Mouse (Mus musculus) gastrocnemius, adult 2 months (tissue): Measurements from ENCODE around the gene Mafk. TPM values are rescaled to one million over a fixed set of nuclear protein-coding genes. Genes with fewer than 3 reads are reported as not detected.

Experiments used
- DNase-seq: peaks from one replicate; pipeline ENCODE4 v3.0.0; 2022
- H3K27ac ChIP-seq: fragments of 200-600 bp; 2 replicates; pipeline ENCODE4 v1.8.1; 2022; ENCODE audit warnings: mild to moderate bottlenecking
- H3K4me3 ChIP-seq: fragments of 200-600 bp; 2 replicates; pipeline ENCODE4 v1.8.1; 2022; ENCODE audit warnings: mild to moderate bottlenecking, moderate library complexity
- CTCF ChIP-seq: fragments of 200-600 bp; IDR thresholded peaks from 2 replicates; pipeline ENCODE4 v1.8.1; 2022; ENCODE audit warnings: antibody characterized with exemption, mild to moderate bottlenecking, moderate library complexity
- intact Hi-C: fragments of 180-260 bp; cut with DNase I; formaldehyde crosslinking; loops from one replicate; pipeline ENCODE4 v1.15.1; 2025
- total RNA-seq, 2 experiments: library from RNA; stranded (reverse); gene quantifications; 2 replicates each; pipeline ENCODE4 v1.2.3; 2021

Mafk gene
- total RNA-seq, 2 experiments from 2014 or later: 14.9 to 23.8 TPM

DNA sequence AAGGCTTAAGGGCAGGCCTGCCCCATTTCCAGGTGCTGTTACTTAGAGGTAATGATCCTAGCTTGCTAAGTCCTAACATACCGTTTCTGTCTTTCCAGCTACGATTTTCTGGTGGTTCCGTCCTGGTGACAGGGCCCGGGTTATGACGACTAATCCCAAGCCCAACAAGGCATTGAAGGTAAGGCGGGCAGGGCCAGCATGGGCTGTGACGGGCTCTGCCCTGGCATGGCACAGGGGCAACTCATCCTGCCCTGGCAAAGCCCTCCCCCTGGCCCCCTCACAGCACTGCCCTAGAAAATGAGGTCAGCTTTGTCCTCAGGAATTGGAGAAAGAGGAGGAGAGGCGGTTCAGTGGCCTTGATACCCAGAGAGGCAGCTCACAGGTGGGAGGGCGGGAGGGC, 7.7 kb downstream of the Mafk start:
- TF ChIP-seq CTCF: no peak
- Histone ChIP-seq H3K27ac (peak overlapping the region; percentile 100; the same call in 1 of the 2 replicates), H3K4me3 (no peak overlapping the region)
- intact Hi-C loops: no loop called here
- DNase-seq: peak; percentile 22

- Histone ChIP-seq H3K27ac (no peak overlapping the region), H3K4me3 (no peak overlapping the region)
- intact Hi-C loops: no loop called here
- peak; percentile 16 for DNase-seq
- TF ChIP-seq CTCF: no peak
Observed at GRCm38 (mm10) chr5:139799801-139800590, 8.7 kb downstream of the Mafk start.

- peak; percentile 17 for DNase-seq
- intact Hi-C loops: no loop called here
Observed at GRCm38 (mm10) chr5:139801231-139801630, 9.9 kb downstream of the Mafk start.

GRCm38 (mm10) chr5:139801880-139802279, 10.6 kb downstream of the Mafk start:
- no peak for TF ChIP-seq CTCF
- intact Hi-C loops: no loop called here
- H3K4me3 ChIP-seq: no peak overlapping the region
- H3K27ac ChIP-seq: no peak overlapping the region
- DNase-seq: no peak

More at GRCm38 (mm10) chr5:139801231-139801630, 9.9 kb downstream of the Mafk start:
- no peak overlapping the region for H3K27ac ChIP-seq
- no peak overlapping the region for H3K4me3 ChIP-seq
- no peak for TF ChIP-seq CTCF

- intact Hi-C loops: no loop called here
- Histone ChIP-seq H3K27ac (no peak overlapping the region), H3K4me3 (no peak overlapping the region)
- no peak for TF ChIP-seq CTCF
- no peak for DNase-seq
Observed at GRCm38 (mm10) chr5:139803165-139803564, 11.9 kb downstream of the Mafk start.

GRCm38 (mm10) chr5:139803601-139804102, 12.3 kb downstream of the Mafk start:
- Histone ChIP-seq H3K4me3 (no peak overlapping the region), H3K27ac (no peak overlapping the region)
- TF ChIP-seq CTCF: peak; percentile 53
- intact Hi-C loops: no loop called here
- DNase-seq: peak; percentile 53

- Histone ChIP-seq H3K4me3 (no peak overlapping the region), H3K27ac (no peak overlapping the region)
- DNase-seq: no peak
- intact Hi-C loops: no loop called here
- TF ChIP-seq CTCF: no peak
Observed at GRCm38 (mm10) chr5:139804107-139804551, 12.8 kb downstream of the Mafk start.

DNA sequence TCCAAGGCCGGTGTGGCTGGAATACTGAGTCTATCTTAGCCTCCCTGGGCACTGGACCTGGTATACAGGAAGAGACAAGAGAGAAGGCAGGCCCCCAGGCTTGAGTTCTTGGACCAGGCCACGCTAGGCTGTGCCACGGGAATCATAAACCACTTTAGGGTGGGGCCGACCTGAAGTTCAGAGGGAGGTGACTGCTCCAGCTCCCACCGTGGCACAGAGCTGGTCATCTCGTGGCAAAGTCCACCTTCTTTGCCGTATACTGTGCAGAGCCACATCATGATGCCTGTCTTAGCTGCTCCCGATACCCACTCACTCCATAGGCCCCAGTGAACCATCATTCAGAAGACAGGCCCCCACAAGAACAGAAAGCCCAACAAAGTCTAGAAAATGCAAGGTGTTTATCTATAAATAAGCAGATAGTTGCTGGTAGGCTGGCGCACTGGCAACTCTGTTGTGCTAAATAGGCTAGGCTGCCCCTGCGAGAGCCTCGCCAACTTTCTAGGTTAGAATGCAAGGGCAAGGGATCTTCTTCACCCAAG, 13.3 kb downstream of the Mafk start:
- no peak for TF ChIP-seq CTCF
- H3K27ac ChIP-seq: no peak overlapping the region
- H3K4me3 ChIP-seq: no peak overlapping the region
- intact Hi-C loops: no loop called here
- DNase-seq: no peak

DNA sequence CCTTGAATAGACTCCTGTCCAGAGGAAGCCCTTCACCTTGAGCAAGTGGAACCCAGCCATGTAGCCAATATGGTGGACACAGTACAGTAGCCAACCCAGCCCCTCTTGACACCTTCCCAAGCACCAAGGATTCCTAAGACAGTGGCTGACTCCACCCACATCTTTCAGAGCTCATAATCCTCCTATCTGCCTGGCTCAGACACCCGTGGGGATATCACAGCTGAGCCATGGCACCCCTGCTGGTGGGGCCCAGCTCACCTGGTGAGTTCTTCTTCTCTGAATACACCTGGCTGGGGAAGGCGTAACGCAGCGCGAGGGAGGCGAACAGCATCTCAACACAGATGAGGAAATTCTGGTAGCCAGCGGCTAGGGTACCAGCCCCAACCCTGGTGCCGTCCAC, 14.6 kb downstream of the Mafk start:
- DNase-seq: no peak
- intact Hi-C loops: no loop called here
- no peak overlapping the region for H3K4me3 ChIP-seq
- H3K27ac ChIP-seq: no peak overlapping the region
- no peak for TF ChIP-seq CTCF

- intact Hi-C loops: no loop called here
- TF ChIP-seq CTCF: peak; percentile 11; the same call in 1 of the 2 replicates
Observed at GRCm38 (mm10) chr5:139809397-139809796, 18.1 kb downstream of the Mafk start.

DNA sequence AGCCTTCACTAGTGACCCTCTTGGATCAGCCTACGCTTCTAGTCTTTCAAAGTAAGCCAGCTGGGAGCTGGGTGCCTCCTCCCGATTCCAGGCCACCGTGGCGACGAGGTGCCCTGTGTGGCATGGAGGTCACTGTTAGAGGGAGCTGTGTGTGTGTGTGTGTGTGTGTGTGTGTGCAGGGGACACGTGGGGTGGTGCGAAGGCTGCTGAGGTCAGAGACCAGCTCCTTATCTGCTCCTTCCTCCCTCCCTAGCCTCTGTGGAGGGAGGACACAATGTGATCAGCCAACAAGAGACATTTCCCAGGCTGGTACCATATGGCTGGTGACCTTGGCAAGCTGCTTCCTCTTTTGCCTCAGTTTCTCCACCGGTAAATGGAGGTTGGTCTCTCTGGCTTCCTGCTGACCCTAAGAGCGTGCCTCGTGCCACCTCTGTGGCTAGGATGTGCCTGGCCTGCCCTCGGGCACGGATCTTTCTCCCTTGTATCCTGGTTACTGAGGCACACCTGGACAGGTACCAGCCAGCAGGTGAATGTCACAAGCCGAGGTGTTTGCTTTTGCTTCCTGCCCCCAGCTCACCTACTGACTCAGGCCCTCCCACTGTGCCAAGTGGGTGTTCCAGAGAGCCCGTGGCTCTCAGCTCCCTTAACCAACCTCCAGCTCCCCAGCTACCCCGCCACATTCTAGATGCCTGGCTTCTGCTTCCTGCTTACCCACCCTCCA, 20.5 kb downstream of the Mafk start:
- Histone ChIP-seq H3K27ac (no peak overlapping the region), H3K4me3 (no peak overlapping the region)
- no peak for TF ChIP-seq CTCF
- DNase-seq: no peak
- intact Hi-C loops: loop anchor here (10.0 kb wide), 1 partner anchor 97 kb away; no protein-coding TSS in a partner anchor

More at GRCm38 (mm10) chr5:139809397-139809796, 18.1 kb downstream of the Mafk start:
- Histone ChIP-seq H3K4me3 (no peak overlapping the region), H3K27ac (no peak overlapping the region)
- no peak for DNase-seq

GRCm38 (mm10) chr5:139812398-139813125, 21.2 kb downstream of the Mafk start:
- Histone ChIP-seq H3K27ac (no peak overlapping the region), H3K4me3 (no peak overlapping the region)
- no peak for DNase-seq
- TF ChIP-seq CTCF: no peak
- intact Hi-C loops: loop anchor here (10.0 kb wide), 1 partner anchor 98 kb away; no protein-coding TSS in a partner anchor
